Mouse (Mus musculus): ENCODE data around the gene Macrod2.

Gene Macrod2

GRCm38 (mm10) chr2:140906123-140906522 lies 511.0 kb downstream of the Macrod2 start:
- DNase-seq (ENCODE audit: low read depth, low spot score) = no peak

DNA sequence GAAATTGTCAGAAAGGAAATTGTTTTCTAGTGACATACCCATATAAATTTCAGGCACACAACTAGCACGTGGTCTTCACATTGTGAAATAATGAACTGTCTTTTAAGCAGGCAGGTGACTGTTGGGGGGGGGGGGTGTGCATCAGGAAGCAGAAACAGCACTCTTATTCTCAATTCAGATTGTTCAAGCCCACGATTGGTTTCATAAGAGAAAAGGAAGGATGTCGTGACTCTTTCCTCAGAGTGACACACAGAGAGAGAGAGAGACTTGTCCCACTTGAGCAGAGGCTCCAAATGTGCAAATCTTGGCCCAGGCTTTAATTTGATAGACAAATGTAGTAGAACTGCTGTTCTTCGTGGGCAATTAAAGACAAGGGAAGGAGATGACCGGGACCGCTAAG lies 516.4 kb downstream of the Macrod2 start:
- no peak for DNase-seq (ENCODE audit: low read depth, low spot score)

DNA sequence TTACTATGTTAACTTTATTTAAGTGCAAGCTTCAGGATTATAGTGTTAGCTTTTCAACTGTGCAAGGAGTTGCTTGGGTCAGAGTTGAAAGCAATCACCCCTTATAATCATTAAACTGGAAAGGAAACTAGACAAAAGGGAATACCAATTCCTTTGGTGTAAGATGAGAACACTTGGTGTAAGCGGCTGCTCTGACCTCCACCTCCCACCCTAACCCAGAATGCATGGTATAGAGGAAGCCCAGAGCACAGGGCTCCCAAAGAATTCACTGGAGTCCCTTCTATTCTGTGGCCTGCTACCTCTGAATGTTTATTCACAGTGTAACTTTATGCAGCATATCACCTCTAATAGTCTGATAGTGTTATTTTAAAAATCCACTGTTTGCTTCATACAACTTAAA lies 517.1 kb downstream of the Macrod2 start:
- DNase-seq (ENCODE audit: low read depth, low spot score) = no peak

- DNase-seq (ENCODE audit: low read depth, low spot score) = no peak
Measured at GRCm38 (mm10) chr2:140912931-140913330, 517.8 kb downstream of the Macrod2 start.

- no peak for DNase-seq (ENCODE audit: low read depth, low spot score)
Measured at GRCm38 (mm10) chr2:140913679-140914412, 518.7 kb downstream of the Macrod2 start.

- no peak for DNase-seq (ENCODE audit: low read depth, low spot score)
Measured at GRCm38 (mm10) chr2:140926922-140927321, 531.8 kb downstream of the Macrod2 start.

DNA sequence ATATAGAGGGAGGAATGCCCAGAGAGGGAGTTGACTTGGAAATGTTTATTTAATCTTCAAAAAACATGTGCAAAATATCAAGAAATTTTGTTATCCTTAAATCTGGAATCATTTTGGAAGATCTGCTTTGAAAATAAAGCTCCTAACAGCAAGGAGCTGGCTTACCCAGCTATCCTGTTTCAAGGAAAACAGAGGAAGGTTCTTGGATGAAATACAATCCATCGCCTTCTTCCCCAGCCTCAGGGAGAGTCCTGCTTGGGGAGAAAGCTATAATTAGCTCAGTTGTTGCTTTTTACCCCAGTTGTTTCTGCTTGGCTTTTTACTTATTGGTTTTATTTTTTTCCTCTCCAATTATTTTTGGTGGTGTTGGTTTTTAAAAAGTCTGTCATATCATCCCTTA lies 539.4 kb downstream of the Macrod2 start:
- no peak for DNase-seq (ENCODE audit: low read depth, low spot score)

DNA sequence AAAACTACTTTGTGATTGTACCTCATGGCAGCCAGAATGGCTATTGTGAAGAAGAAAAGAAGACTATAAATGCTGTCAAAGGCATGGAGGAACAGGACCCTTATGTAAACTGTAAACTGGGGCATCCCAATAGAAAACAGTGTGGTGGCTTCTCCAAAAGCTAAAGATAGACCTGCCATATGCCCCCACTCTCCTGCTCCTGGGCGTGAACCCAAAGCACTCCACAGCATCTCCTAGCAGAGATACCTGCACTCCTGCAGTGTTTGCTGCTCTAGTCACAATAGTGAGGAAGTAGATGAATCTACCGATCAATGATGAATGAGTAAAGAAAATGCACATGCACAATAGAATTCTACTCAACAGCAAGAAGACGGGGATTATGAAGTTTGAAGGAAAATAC lies 554.4 kb downstream of the Macrod2 start:
- DNase-seq (ENCODE audit: low read depth, low spot score) = no peak

- no peak for DNase-seq (ENCODE audit: low read depth, low spot score)
Measured at GRCm38 (mm10) chr2:140959246-140959645, 564.1 kb downstream of the Macrod2 start.

GRCm38 (mm10) chr2:140970181-140970580 lies 575.1 kb downstream of the Macrod2 start:
- DNase-seq (ENCODE audit: low read depth, low spot score) = no peak

- DNase-seq (ENCODE audit: low read depth, low spot score) = no peak
Measured at GRCm38 (mm10) chr2:140971845-140972244, 576.7 kb downstream of the Macrod2 start.

DNA sequence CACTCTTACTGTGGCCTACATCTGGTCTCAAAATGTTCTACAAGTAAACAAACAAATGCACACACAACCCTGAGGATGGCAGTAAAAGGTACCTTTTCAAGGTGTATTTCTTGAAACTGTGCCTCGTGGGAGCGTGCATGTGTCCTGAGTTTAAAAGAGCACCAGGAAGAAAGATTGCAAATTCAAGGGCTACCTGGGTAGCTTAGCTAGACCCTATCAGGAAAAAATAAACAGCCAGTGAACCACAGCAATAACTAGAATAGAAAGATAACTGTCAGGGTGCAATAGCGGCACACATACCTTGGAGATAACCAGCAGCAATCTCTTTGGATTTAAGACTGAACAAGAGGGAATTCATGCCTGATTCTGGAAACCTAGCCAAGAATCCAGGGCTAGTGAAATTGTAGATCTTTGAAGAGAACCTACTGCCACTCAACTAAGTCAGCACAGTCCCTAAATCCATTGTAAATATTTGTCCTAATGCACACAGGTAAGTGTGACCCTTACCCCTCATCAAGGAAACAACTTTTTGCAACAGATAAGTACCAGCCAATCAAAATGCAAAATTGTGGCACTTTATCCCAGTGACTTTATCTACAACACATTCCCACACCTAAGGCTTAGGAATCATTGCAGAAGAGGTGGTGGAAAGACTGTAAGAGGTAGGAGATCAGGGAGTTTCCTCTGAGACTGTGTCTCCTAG lies 590.7 kb downstream of the Macrod2 start:
- no peak for DNase-seq (ENCODE audit: low read depth, low spot score)

- no peak for DNase-seq (ENCODE audit: low read depth, low spot score)
Measured at GRCm38 (mm10) chr2:141003846-141004245, 608.7 kb downstream of the Macrod2 start.

DNA sequence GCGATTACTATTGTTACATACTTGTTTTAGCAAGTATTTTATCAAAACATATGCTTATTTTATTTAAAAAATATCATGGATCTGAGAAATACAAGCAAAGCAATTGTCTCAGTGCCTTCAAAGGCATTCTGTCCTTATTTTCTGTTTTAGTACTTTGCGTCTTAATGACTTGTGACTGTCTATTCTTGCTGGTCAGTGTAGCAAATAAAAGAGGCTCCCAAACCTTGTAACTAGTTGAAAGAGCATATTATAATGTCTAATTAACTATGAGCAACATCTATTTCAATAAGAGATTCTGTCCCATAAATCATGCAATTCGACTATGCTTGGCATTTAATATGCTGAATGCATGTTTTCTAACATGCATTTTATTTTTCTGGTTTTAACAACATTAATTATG lies 609.2 kb downstream of the Macrod2 start:
- no peak for DNase-seq (ENCODE audit: low read depth, low spot score)

DNA sequence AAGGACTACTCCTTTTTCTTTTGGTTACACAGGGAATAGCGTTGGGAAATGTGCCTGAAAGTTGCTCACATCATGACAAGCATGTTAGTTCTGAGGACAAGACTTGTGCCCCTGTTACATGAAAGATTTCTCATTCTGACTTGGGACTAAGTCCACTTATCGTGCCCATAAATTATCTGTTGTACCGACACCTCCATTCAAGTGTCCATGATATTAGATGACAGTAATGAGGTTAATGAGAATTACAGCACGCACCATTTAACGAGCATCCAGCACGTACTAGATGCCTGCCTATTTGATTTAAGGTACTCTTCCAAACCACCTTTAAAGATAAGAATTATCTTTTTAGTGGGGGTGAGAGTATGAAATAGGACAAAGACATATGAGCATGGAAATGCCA lies 610.5 kb downstream of the Macrod2 start:
- no peak for DNase-seq (ENCODE audit: low read depth, low spot score)

- no peak for DNase-seq (ENCODE audit: low read depth, low spot score)
Measured at GRCm38 (mm10) chr2:141007725-141008124, 612.6 kb downstream of the Macrod2 start.

DNA sequence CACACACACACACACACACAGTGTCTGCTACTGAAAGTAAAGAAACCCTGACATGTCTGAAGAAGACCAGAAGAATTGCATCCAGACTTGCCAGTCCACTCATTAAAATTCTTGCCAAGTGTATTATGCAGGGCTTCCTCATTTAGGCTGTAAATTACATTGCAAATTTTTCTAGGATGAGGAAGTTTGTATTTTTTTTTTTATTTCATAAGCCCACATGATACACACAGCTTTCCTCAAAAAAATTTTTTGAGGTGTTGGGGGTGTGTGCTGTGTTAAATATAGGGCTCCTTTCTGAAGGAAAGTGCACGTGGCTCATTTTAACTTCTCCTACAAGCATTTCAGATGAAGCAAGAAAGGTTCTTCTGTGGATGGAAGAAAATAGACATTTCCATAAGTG lies 613.3 kb downstream of the Macrod2 start:
- no peak for DNase-seq (ENCODE audit: low read depth, low spot score)

- no peak for DNase-seq (ENCODE audit: low read depth, low spot score)
Measured at GRCm38 (mm10) chr2:141013443-141014165, 618.5 kb downstream of the Macrod2 start.

DNA sequence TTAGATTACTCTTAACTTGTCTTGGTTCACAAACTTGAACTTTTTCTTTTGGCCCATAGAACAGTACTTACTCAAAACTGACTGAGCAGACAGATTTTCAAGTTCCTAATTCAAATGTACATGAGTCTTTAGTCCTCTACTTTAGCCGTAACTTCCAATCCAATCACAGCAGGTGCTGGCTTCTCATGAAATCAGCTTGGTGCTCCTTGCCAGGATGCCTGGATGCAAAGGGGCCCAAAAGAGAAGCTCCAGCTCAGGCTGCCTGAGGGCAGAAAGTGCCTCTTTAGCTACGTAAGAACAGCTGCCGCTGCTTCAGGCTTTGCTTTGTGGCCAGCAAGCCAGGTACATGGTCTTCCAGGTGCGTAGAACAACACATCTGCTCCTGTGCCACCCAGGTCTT lies 627.9 kb downstream of the Macrod2 start:
- no peak for DNase-seq (ENCODE audit: low read depth, low spot score)

DNA sequence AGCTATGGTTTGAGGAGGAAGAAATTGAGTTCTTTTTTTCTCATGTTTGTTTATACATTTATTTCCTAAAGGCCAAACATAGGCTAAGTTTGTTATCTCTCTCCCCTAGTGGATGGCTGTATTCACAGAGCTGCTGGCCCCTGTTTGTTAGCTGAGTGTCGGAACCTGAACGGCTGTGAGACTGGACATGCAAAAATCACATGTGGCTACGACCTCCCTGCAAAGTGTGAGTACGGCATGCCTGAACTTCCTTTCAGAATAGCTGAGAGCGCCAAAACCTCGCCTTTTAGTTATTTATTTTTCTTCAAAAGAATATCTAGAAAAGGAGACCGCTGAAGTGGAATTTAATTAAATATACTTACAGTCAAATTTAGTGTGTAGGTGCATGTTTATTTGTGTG lies 628.8 kb downstream of the Macrod2 start:
- DNase-seq (ENCODE audit: low read depth, low spot score) = no peak

GRCm38 (mm10) chr2:141024316-141025043 lies 629.4 kb downstream of the Macrod2 start:
- no peak for DNase-seq (ENCODE audit: low read depth, low spot score)
